Comparison of ENCODE assay signal across 8 mouse cellular contexts in the genomic region with DNA sequence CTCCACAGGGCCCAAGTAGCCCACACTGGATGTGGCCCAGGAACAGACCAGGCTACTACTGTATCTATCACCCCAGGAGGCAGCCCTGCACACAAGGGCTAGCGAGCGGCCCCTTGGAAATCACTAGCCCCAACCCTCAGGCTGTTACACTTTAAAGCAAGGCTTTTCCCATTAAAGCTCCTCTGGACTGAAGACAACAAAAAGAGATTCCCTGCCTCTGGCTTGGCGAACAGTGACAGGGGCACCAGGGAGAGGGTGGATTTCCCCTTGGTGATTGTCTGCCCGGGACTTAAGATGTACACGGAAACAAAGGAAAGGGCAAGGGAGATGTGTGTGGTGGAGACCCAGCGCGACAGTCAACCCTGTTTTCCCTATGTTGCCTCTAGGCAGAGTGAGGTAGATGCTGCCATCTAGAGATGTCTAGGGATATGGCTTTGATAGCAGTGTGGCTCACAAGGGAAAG.
DNase-seq lines count a peak whose midpoint lies in the region; ATAC-seq and TF ChIP-seq lines count a peak whose summit lies in the region.

No protein-coding gene starts in this region.

- TF ChIP-seq CTCF in brain, embryonic 14.5 days (IDR thresholded peaks at IDR 0.05; ENCODE audit: borderline replicate concordance, extremely low read depth, insufficient read depth, insufficient read length) = peak; percentile 69; the same call in 1 of the 2 replicates

- ATAC-seq in heart, embryonic 15.5 days (replicated peaks; ENCODE audit: insufficient number of reproducible peaks, insufficient read depth, low FRiP score, low read depth) = 0 out of 2 replicates have a peak, but pooled peaks have one; percentile 50
- ATAC-seq in neural tube, embryonic 15.5 days (ENCODE audit: low FRiP score) = peak; percentile 86
- no peak for ATAC-seq in monocyte, adult 5-6 weeks (replicated peaks; ENCODE audit: insufficient number of reproducible peaks, low FRiP score, low TSS enrichment, poor library complexity, severe bottlenecking)

- 19% methylated on average over 7 of the region's 7 CpGs for WGBS in heart, embryonic 15.5 days
- 7% methylated on average over 7 of the region's 7 CpGs for WGBS in neural tube, embryonic 15.5 days

- no peaks in the 10 kb centered on the region for H3K27me3 ChIP-seq in heart, embryonic 15.5 days
- H3K27me3 ChIP-seq in neural tube, embryonic 15.5 days (replicated peaks) = no peaks in the 10 kb centered on the region

- TF ChIP-seq POLR2A in brain, embryonic 14.5 days (IDR thresholded peaks at IDR 0.05; ENCODE audit: borderline replicate concordance, extremely low read depth, insufficient read depth, insufficient read length, poor library complexity, severe bottlenecking) = no peak

- no peaks in the 10 kb centered on the region for H3K9me3 ChIP-seq in heart, embryonic 15.5 days (replicated peaks)
- no peaks in the 10 kb centered on the region for H3K9me3 ChIP-seq in neural tube, embryonic 15.5 days (replicated peaks)

- DNase-seq in kidney, adult 18-20 months = peak; percentile 27
- DNase-seq in kidney, adult 11 months = no peak
- DNase-seq in brain, embryonic 14.5 days (ENCODE audit: low read depth) = peak; percentile 86
- peak; percentile 36 to 53 for DNase-seq in layer of hippocampus, postnatal 14 days (ENCODE audit: low spot score in 2 of 2)
- DNase-seq in ovary, postnatal 10 days (ENCODE audit: low spot score) = no peak

- peaks cover 15% of the 10 kb centered on the region for H3K4me1 ChIP-seq in heart, embryonic 15.5 days (replicated peaks)
- H3K4me1 ChIP-seq in neural tube, embryonic 15.5 days = peaks cover 12% of the 10 kb centered on the region

- peak overlapping the region; percentile 55 for H3K27ac ChIP-seq in heart, embryonic 15.5 days
- H3K27ac ChIP-seq in neural tube, embryonic 15.5 days (replicated peaks) = no peak overlapping the region

- H3K36me3 ChIP-seq in heart, embryonic 15.5 days = no peaks in the 10 kb centered on the region
- H3K36me3 ChIP-seq in neural tube, embryonic 15.5 days = no peaks in the 10 kb centered on the region

- H3K4me3 ChIP-seq in heart, embryonic 15.5 days = no peak overlapping the region
- no peak overlapping the region for H3K4me3 ChIP-seq in neural tube, embryonic 15.5 days (replicated peaks)

- peak overlapping the region; percentile 49 for H3K4me2 ChIP-seq in heart, embryonic 15.5 days
- peak overlapping the region; percentile 46 for H3K4me2 ChIP-seq in neural tube, embryonic 15.5 days

- peak overlapping the region; percentile 42 for H3K9ac ChIP-seq in heart, embryonic 15.5 days
- H3K9ac ChIP-seq in neural tube, embryonic 15.5 days (replicated peaks) = no peak overlapping the region

Comparison
In these comparisons a context has a peak if more than half of its experiments do, and no peak if none do; other contexts are left out.
1. DNase-seq: peak in kidney, adult 18-20 months (single experiment), brain, embryonic 14.5 days (single experiment) and layer of hippocampus, postnatal 14 days (2 of 2); none in kidney, adult 11 months (single experiment) and ovary, postnatal 10 days (single experiment).